ENCODE assay signal across 16 mouse cellular contexts in genomic region chrX:136204406-136204805, GRCm38 (mm10). TPM values are rescaled to one million over a fixed set of nuclear protein-coding genes. Genes with fewer than 3 reads are reported as not detected.
"Had no signal": no experiment of that assay in that cellular context is flagged by ENCODE, and none has a peak within 500 bp of the region (broad histone marks: within the 10 kb centered on the region; RNA-seq: fewer than 3 reads in every experiment).

No protein-coding gene starts in this region.

- H3K4me3 ChIP-seq: megakaryocyte, embryonic 14.5 days had no signal

- H3K9me3 ChIP-seq: lung, embryonic 15.5 days; megakaryocyte, embryonic 14.5 days; midbrain, embryonic 13.5 days; midbrain, embryonic 15.5 days; neural tube, embryonic 12.5 days had no signal

- DNase-seq: lung, adult 2 months; lung, postnatal 36 days; spleen, adult 18-20 months; thymus, adult 18-20 months; thymus, postnatal 14 days; thymus, postnatal 36 days had no signal

- H3K27me3 ChIP-seq: neural tube, embryonic 12.5 days had no signal

- H3K27ac ChIP-seq: lung, embryonic 15.5 days; macrophage; neural tube, embryonic 12.5 days had no signal

- H3K36me3 ChIP-seq: lung, embryonic 15.5 days; midbrain, embryonic 13.5 days; midbrain, embryonic 15.5 days; neural tube, embryonic 12.5 days had no signal

- H3K4me1 ChIP-seq: lung, embryonic 15.5 days; megakaryocyte, embryonic 14.5 days; midbrain, embryonic 13.5 days; neural tube, embryonic 12.5 days had no signal

- H3K9ac ChIP-seq: lung, embryonic 15.5 days; neural tube, embryonic 12.5 days had no signal

RNA-seq across cellular contexts. Expression of gene Tceal5, which starts 0.7 kb away (rescaled TPM):
- total RNA-seq: monocyte, adult 5-6 weeks; neutrophil, adult 5-6 weeks had no signal

RNA-seq across cellular contexts. Expression of gene Tceal7, which starts 10.2 kb away (rescaled TPM):
- total RNA-seq: megakaryocyte progenitor cell, adult 5-6 weeks; monocyte, adult 5-6 weeks; neutrophil, adult 5-6 weeks had no signal
- polyA plus RNA-seq: lung, adult 2 months; small intestine, adult 2 months had no signal

RNA-seq across cellular contexts. Expression of gene Bex1, which starts 10.9 kb away (rescaled TPM):
- total RNA-seq: monocyte, adult 5-6 weeks; neutrophil, adult 5-6 weeks had no signal
